Mouse (Mus musculus): Measurements from ENCODE around the gene Gm5617. TPM values are rescaled to one million over a fixed set of nuclear protein-coding genes. Genes with fewer than 3 reads are reported as not detected.

The Gm5617 gene
- total RNA-seq, 2 experiments from 2014 or later: 26.1 to 27.1 TPM

Small RNA genes lying within 50 kb of the gene (microRNA-seq; reads per million reads assigned to microRNA genes)
- not detected for gene Gm23653

Other genes starting within 250 kb of the Gm5617 start
- 1 to 10 TPM; 1.2 to 2.0 TPM for gene Nxpe2, start 142.0 kb upstream of the Gm5617 start, total RNA-seq (2021)
- gene Rexo2, start 14.8 kb upstream of the Gm5617 start, total RNA-seq (2021): 10 to 100 TPM; 64.7 to 67.1 TPM
- gene Rbm7, start 143 bp upstream of the Gm5617 start, total RNA-seq (2021): 10 to 100 TPM; 22.0 to 22.4 TPM
- 1 to 10 TPM; 5.1 to 5.5 TPM for gene Nnmt, start 109.7 kb downstream of the Gm5617 start, total RNA-seq (2021)

Measured in heart, postnatal 25 days (tissue).